Mouse (Mus musculus): Measurements from ENCODE around the gene Adarb2.

Adarb2 gene

DNA sequence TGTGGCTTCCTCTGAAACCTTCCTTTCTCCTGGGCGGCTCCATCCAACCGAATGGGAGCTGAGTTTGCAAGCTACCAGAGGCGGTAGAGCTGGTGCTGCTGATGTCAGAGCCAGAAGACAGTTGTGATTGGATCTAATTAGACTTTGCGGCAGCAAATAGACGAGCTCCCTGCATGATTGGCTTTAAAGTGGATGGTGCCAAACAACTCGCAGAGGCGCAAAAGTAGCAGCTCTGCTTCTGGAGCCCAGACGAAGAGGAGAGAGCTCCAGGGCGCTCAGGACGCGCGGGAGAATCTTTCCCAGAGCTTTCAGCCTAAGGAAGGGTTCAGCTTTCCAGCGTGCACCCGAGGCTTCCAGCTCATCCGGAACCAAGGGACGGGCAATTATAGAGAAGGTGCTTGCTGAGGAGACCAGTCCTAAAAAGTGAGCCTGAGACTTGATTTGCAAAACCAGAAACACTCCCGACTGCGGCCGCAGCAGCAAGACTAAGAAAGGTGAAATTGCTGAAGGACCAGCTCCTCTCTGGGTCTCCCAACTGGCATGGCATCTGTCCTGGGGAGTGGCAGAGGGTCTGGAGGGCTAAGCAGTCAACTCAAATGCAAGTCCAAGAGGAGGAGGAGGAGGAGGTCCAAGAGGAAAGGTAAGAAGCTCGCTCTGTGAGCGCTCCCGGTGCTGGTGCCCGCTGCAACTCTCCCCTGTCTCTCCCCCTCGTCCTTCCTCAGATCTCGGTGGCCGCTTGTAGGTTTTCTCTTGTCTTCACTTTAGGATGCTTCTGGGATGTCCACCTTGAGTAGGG, at the start of gene Adarb2:
Gene Adarb2 (plus strand): TSS at position 186 of the 796 bp plus-strand sequence.
- DNase-seq = peak; percentile 47

DNA sequence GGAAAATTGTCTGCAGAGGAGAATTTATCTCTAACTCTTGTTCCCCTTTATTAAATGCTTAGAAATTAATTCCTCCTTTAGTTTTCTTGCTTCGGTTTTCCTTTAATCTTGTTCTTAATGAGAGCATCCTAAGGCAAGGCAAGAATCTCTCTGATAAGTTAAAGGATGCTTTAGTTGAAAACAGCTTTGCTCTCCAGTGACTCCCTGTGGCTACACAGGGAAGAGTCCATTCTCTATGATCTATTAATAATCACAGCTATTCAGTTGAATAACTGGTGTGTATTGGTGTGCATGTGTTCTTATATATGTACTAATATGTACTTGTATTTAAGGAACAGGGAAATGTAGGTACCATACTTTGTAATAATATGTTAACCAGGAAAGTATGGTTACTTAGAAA, 28.9 kb upstream of the Adarb2 start:
- DNase-seq = no peak

DNA sequence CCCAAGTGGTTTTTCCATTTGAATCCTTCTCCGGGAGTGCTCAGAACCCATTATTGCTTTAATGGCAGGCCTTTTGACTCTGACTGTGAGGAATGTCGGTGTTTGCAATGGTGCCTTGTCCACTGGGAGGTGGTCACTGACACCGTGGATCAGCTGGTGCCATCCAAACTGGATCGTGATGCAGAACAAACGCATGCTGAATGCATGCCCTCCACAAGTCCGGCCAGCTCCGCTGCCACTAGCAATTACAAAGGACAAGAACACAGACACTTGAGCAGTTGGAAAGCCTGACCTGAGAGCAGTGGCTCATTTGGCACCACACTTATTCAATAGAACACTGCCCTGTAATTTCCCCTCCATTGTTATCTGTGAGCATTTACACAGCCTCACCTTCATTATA, 10.7 kb upstream of the Adarb2 start:
- no peak for DNase-seq

DNA sequence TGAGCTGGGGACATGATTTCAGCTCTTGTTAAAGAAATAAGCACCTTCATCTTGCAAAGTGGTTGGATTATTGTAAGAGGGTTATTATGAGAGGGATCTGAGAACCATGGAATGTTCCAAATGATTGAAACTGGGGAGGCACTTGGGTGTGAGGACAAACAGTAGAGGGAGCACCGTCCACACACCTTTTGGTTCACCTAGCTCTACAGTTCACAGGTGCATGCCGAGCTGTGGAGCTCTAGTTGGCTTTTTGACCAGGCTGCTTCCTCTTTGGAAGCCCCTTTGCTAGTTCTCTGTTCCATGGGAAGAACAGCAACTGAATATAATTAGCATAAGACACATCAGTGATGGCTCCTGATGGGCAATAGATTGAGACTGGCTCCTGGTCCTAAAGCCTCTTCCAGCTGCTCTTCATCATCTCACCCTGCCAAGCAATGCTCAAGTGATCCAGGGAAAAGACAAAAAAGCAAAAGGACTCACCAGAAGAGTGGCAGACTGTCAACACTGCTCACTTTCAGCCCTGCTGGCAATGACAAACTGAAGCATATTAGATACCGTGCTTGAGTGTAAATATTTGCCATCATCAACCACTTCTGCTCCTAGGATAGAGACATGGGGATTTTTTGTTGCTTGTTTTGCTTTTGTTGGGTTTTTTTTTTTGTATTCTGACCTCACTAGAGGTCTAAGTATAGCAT, 3.3 kb upstream of the Adarb2 start:
- no peak for DNase-seq

- DNase-seq = peak; percentile 8
Observed at GRCm38 (mm10) chr13:8203477-8203813, 779 bp downstream of the Adarb2 start.

GRCm38 (mm10) chr13:8207337-8207736, 4.7 kb downstream of the Adarb2 start:
- DNase-seq = no peak

- no peak for DNase-seq
Observed at GRCm38 (mm10) chr13:8210776-8211175, 8.1 kb downstream of the Adarb2 start.

DNA sequence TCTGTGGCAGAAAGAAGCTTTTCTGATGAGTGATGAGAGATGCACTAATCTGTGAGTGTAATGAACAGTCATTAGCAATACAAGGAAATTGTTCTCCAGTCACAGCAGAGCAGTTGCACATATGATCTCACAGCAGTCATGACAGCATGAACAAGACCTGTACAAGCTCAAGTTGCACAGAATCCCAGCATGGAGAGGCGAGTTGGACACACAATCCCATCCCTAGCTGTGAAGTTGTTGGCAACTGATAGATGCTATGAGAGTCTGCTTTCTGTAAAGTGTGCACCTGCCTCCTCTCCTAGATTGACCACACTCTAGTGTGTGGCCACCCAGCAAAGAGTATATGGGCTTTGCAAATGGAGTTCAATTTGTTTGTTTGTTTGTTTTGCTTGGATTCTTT, 36.2 kb downstream of the Adarb2 start:
- no peak for DNase-seq

GRCm38 (mm10) chr13:8248016-8248667, 45.5 kb downstream of the Adarb2 start:
- DNase-seq = no peak

DNA sequence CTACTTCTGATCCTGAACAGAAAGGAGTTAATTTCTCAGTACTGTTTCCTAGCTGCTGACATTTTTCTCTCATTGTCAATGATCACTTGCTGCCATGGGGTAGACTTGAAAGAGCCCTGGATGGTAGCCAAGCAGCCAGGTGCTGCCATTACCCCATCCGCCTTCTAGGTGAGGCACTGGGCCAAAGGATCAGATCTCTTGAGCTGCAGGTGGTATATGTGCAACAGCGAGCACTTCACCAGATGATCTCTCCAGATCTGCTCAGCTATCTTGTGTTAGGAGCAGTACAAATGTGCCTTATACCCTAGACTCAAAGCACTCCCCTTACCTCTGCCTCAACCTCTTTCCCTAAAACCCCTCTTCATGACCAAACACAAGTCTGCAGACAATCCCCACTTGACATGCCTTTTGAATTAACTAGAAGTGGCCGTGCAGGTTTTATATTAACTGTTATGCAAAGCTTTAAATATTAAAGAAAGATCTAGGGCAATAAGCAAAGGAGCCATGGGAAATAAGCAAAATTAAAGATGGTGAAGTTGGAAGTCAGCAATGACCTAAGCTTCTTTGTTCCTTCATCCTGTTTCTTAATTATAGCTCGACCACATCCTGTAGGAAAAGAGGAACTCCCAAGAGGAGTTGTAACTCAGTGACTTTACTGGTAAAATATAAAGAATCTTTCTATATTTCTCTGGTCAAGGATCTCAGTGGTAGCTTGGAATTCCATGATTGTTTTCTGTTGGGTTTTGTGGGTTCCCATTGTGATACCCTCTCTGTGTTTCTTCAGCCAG, 69.7 kb downstream of the Adarb2 start:
- no peak for DNase-seq

DNA sequence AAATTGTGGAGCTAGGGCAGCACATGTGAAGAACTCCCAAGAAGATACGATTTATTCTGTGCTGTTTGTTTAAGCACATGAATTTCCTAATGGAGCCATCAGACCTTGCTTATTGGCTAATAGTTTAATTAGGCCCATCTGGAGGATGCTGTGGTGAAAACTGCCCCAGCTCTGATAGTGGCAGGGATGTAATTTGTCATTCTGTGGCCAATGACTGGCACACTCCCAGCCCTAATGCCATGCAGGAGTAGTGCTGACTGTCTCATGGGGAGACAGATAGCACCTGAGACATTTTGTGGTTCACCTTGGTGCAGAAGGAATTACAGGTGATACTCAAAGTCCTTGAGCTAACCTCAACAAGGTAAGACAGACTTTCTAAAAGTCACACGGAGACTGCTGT, 80.5 kb downstream of the Adarb2 start:
- no peak for DNase-seq

GRCm38 (mm10) chr13:8316347-8317141, 113.9 kb downstream of the Adarb2 start:
- no peak for DNase-seq

GRCm38 (mm10) chr13:8333589-8334455, 131.2 kb downstream of the Adarb2 start:
- no peak for DNase-seq

- no peak for DNase-seq
Observed at GRCm38 (mm10) chr13:8334580-8334979, 131.9 kb downstream of the Adarb2 start.

GRCm38 (mm10) chr13:8341086-8341807, 138.6 kb downstream of the Adarb2 start:
- DNase-seq = no peak

GRCm38 (mm10) chr13:8347147-8347546, 144.5 kb downstream of the Adarb2 start:
- no peak for DNase-seq

- no peak for DNase-seq
Observed at GRCm38 (mm10) chr13:8352341-8352740, 149.7 kb downstream of the Adarb2 start.

- DNase-seq = no peak
Observed at GRCm38 (mm10) chr13:8352952-8353351, 150.3 kb downstream of the Adarb2 start.

- no peak for DNase-seq
Observed at GRCm38 (mm10) chr13:8365523-8365922, 162.9 kb downstream of the Adarb2 start.

- DNase-seq = no peak
Observed at GRCm38 (mm10) chr13:8366087-8366486, 163.4 kb downstream of the Adarb2 start.

Measured in right cerebral cortex, postnatal 4 days (tissue).